Mouse (Mus musculus): ENCODE data around the gene Vps45. TPM values are rescaled to one million over a fixed set of nuclear protein-coding genes. Genes with fewer than 3 reads are reported as not detected.
A peak's percentile ranks its signal among the peaks of the same experiment; 100 is the strongest.
"Not testable (repeated sequence)": the region's sequence is repeated elsewhere in the genome, so short reads cannot be mapped to it uniquely, and the experiment has no call there.

Vps45 gene
- total RNA-seq, 2 experiments from 2014 or later: 17.0 to 22.2 TPM

- no peak for DNase-seq
These were observed 61.7 kb downstream of the Vps45 start for GRCm38 (mm10) chr3:95996451-95997073.

DNA sequence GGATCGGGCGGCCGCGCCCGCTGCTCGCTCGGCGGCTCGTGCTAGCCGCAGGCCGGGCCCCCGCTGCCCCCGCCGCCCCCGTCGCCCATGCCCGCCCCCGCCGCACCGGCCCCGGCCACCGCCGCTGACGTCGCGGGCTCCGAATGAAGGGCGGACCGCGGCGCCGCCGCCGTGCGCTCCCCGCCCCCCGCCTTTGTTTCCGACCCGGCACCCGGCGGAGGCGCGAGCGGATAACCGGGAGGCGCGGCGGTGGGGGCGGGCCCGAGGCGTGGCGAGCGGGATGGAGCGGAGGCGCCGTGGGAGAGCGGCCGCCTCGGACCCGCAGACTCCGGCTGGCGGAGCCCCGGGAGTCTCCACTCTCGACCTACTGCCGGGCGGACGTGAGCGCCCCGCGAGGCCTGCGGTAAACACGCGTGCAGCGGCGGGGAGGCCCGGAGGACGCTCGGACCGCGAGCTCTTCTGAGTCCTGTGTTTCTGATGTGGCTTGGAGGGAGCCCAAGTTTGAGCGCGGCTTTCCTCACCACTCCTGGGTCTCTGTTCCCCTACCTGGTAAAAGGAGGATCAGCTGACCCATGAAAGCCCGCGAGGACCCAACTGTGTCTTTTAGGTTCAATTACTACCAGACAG lies 62.4 kb downstream of the Vps45 start, which contains the start of gene Plekho1:
Plekho1 (minus strand) TSS at position 200 of the 627 bp plus-strand sequence.
- DNase-seq: peak; percentile 59

GRCm38 (mm10) chr3:95994975-95995801 lies 63.1 kb downstream of the Vps45 start:
- DNase-seq: no peak

- DNase-seq: no peak
These were observed 63.9 kb downstream of the Vps45 start for GRCm38 (mm10) chr3:95994381-95994846.

DNA sequence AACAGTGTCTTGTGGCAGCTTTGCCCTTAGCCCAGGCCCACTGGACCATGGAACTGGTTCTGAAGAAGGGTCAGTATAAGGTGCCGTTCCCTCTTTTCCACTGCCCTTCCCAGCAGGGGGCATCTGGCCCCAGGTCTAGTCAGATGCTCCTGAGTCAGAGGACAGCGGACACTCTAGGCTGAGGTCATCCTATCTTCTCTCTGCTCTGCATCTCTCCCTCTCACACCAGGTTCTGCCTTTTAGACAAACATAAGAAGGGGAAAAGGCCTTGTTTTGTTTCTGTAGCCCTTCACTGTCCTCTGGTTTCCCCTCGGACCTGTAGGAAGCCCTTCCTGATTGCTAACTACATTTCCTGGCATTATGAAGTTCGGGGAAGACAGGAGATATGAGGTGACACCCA lies 64.4 kb downstream of the Vps45 start:
- DNase-seq: peak; percentile 20

GRCm38 (mm10) chr3:95992990-95993603 lies 65.2 kb downstream of the Vps45 start:
- peak; percentile 25 for DNase-seq

- DNase-seq: peak; percentile 13
These were observed 67.8 kb downstream of the Vps45 start for GRCm38 (mm10) chr3:95990413-95990941.

DNA sequence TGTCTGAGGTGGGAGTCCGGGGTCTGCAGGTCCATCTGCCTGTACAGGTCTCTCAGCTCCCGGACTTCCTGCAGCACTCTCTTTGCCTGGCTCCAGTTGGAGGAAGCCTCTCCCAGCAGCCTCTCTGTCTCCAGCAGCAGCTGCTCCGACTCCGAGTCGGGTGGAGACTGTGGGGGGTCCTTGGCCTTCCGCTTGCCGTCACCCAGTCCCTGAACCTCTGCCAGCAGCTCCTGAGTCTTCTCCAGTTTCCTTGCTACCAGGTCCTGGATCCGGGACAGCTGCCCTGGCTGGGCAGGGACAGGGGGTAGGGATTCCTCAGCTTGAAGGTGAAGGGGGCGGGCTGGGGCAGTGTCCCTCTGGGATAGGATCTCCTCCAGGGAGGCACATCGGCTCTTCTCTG lies 69.3 kb downstream of the Vps45 start:
- peak; percentile 75 for DNase-seq

DNA sequence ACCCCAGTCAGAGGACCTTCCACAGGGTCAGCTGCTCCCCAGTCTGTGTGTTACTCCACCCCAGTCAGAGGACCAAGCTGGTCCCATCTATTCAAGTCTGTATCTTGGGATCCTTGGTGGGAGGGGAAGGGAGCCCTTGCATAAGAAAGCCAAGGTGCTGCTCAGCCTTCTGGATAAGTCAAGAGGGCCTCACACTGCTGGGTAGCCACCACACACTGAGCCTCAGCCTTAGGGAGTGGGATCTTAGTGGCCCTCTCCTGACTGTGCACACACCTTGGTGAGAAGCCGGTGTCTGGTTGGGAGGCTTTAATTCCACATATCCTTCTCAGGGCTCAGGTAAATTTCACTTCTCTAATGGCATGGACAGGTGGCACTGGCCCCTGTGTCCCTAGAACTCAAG lies 70.1 kb downstream of the Vps45 start:
- DNase-seq: no peak

DNA sequence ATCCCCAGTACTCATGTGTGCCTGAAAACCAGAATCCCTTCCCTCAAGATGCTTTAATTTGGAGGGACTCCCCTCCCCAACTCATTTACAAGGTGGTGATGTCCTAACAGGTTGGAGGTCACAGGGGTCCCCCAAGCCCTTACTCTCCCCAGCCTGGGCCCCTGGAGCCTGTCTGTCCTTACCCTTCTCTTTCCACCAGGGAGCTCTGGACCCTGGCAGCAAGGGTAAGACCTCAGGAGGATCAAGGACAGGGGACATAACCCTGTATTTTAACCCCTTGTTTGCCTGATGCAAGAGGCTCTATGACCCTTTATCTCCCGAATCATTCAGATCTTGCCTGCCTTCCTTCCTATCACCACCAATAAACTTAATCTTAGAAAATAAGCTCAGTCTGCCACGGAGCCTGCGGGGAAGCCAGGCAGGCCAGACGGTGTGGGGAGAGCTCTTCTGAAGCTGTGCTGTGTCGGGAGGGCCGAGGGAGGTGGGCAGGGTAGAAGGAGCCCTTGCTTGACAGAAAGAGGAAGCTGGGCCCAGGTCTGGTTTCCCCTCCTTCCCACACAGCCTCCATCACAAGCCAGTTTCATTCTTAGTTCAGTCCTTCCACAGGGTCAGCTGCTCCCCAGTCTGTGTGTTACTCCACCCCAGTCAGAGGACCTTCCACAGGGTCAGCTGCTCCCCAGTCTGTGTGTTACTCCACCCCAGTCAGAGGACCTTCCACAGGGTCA lies 70.7 kb downstream of the Vps45 start:
- DNase-seq: no peak

- DNase-seq: no peak
These were observed 71.3 kb downstream of the Vps45 start for GRCm38 (mm10) chr3:95986984-95987383.

DNA sequence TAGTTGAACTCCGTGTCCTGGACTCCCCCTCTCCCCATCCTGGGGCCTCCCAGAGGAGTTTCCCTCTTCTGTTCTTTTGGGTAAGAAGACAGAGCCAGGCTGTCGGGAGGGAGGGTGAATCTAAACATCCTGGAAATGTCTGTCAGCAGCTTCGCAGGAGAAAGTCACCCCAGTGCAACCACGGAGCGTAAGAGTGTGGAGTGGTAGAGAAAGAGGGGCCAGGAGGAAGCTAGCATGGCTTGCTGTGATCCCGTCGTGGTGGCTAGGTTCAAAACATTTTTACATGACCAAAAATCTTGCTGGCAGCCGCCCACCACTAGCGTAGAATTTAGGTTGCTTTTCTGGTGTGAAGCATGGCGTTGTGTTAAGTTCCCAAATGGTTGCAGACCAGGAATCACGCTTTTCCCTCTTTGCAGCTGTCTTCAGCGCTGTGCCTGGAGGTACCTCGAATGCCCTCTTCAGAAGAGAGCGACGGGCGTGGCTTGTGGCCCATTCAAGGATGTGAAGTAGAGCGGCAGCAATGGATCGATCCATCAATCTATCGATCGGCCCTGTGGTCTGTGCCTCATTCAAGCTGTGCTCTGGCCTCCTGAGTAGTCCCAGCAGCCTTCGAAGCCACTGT lies 72.2 kb downstream of the Vps45 start:
- DNase-seq: no peak

DNA sequence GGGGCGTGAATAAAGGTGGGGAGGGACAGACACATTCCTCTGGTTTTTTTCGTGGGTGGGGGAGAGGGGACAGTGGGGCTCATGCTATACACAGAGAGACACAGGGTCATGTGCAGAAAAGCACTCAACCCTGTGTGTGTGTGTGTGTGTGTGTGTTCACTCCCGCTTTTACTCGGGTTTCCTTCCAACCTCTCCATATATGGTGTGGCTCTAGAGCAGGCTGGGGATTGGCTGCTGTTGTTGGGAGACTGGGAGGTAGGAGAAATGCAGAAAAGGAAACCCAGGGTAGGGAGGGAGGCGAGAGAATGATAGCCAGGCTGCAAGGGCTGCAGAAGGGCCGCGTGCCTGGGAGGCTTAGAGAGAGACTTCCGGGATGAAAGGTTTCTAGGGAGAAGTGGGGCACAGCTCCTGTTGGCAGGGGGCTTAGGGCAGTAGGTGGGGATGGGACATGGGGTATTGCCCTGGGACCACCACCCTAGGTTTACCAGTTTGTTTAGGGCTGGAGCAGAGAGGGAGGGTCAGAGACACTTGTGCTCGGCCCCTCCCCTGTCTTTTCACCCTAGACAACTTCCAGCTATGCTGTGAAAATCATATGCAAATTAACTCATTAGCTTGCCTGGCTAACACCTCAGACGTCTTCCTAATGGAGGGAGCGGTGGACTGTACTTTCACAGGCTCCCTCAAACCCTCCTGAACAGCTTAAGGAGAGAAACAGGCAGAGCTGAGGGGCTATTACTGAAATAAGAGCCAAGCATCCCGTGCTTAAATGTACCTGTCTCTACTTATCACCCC lies 72.9 kb downstream of the Vps45 start:
- DNase-seq: peak; percentile 70

DNA sequence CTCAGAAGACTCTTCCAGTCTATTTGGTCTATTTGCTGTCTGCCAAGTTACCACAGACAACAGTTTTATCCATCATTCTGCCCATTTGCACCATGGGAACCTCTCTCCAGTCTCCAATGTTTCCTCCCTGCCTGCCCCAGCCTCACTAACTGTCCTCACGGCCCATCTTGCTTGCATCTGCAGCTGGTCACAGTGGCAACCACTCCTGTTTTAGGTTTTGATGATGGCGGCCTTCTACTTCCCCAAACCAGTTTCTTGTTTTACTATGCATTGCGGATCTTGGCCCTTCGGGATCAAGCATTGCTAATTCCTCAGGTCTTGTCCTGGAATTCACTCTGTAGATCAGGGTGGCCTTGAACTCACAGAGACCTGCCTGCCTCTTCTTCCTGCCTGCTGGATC lies 76.1 kb downstream of the Vps45 start:
- DNase-seq: no peak

DNA sequence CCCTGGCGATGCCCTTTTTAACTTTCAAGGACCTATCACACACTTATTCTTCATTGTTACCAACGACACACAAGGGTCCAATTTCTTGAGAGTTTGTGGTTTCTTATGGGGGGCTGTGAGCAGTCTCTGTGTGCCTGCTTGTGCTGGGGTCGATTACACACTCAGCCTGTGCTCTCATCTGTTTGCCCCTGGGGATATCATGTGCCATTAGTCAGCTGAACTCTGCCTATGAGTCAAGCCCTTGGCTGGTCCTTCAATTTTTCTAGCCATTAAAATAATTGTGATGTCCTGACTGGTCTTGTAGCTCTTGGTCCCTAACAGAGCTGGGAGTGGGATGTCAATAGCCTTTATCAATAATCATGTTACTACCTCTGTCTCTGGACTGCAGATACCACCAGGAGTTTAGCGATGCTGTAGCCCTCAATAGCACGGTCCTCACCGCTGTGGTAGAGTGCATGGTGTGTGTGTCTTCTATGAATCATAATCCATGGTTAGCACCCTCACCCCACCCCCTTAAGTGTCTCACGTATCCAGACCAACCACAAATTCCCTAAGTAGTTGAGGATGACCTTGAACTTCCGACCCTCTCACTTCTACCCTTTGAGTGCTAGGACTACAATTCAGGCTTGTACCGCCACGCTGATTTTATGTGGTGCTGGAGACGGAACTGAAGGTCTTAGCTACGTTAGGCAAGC lies 77.8 kb downstream of the Vps45 start:
- no peak for DNase-seq

DNA sequence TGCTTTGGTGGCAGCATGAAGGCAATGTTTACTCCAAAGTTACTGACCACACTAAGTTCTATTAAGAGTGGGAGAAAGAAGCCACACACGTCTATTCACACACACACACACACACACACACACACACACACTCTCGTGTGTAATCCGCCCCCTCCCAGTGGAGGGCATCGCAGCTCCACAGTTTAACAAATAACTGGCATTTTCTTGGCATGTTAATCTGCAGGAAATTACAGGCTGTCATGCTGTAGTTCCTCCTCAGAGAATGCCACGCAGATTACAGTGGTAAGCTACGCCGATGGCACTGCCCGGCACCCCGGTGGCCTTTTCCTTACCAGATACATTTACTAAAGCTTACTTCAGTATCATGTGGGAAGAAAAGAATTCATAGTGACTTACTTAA lies 80.0 kb downstream of the Vps45 start:
- no peak for DNase-seq

DNA sequence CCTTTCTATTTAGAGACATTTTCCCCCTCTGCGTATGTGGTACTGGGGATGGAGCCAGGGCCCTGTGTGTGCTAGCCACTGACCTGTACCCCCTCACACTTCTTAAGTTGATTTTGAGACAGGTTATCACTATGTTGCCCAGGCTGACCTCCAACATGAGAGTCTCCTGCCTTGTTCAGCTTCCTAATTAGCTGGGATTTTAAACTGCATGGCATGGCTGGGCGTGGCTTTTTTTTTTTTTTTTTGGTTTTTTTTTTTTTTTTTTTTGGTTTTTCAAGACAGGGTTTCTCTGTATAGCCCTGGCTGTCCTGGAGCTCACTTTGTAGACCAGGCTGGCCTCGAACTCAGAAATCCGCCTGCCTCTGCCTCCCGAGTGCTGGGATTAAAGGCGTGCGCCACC lies 80.7 kb downstream of the Vps45 start:
- DNase-seq: not testable (repeated sequence)

DNA sequence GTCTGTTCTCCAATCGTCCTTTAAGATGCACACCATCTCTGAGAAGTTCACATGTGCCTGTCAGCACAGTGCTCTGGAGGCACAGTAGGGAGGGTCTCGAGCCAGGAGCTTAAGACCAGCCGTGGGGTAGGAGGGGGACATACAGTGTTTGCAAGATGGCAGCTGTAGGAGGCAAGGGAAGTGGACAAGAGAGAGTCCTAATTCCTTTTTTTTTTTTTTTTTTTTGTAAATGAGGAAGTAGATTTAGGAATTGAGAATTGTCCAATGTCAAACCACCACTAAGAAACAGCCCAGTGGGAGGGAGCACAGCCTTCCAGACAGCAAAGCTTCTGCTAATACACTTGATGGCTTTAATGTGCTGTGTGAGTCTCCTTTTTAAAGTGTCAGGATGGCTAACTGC lies 81.2 kb downstream of the Vps45 start:
- no peak for DNase-seq

DNA sequence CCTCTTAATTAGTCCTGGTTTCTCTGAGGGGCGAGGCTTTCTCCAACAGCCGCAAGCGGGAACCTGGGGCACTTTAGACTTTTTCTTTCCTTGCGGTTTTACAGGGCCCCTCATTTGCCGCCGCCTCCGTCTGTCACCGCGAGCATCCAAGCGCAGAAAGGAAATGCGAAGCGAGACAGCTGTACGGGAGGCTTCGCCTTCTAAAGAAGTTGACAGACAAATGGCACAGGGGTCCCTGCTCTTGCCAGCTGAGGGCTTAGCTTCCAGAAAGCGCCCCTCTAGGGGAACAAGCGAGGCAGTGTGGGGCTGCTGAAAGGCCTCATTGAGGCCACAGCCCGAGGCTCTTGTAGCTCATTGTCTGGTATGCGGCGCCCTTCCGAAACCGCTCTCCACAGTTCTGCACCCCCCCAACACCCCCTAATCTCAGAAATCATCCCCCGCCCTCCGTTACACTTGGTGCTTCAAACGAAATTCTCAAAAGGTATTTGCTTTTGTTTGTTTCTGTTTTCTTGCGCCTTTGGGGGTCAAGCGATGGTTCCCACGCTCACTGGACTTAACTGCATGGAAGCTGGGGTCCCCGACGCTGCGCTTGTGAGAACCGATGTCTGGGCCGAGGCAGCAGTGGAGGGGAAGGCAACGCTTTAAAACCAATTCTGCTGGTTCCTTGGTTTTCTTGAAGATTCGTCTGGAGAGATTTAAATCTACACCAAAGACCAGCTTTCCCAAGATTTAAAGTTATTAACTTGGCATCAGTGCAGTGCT lies 85.2 kb downstream of the Vps45 start:
- peak; percentile 42 for DNase-seq

Measured in gastrocnemius, postnatal 25 days (tissue).